Mouse (Mus musculus) E14TG2a.4 (cell line): Measurements from ENCODE around the gene Olfr323.

Experiments used
- CTCF ChIP-seq: conservative IDR thresholded peaks from 2 replicates; pipeline ENCODE4 v1.5.1; 2014; ENCODE audit warnings: low read length
- NANOG ChIP-seq: IDR thresholded peaks from 2 replicates; pipeline ENCODE4 v1.6.1; 2014; ENCODE audit warnings: borderline replicate concordance, low read length, mixed read lengths
- POU5F1 ChIP-seq: IDR thresholded peaks from 2 replicates; pipeline ENCODE4 v1.6.1; 2014; ENCODE audit warnings: low read length, borderline replicate concordance

GRCm38 (mm10) chr11:58634878-58635277 is 4.6 kb upstream of the Olfr323 start:
- TF ChIP-seq CTCF (no peak), NANOG (no peak), POU5F1 (no peak)
